Mouse (Mus musculus) cerebellum, postnatal 4 days (tissue): ENCODE measurements around the gene Ugt1a7c.
"Not testable (repeated sequence)": the region's sequence is repeated elsewhere in the genome, so short reads cannot be mapped to it uniquely, and the experiment has no call there.

Source experiments
- DNase-seq, 2 experiments: peaks; one replicate each; pipeline ENCODE4 v3.0.0; 2022; ENCODE audit warnings: low spot score in 2 of 2, mixed read lengths in 1 of 2

Gene Ugt1a7c

GRCm38 (mm10) chr1:88223591-88223990 is 128.7 kb downstream of the Ugt1a7c start:
- DNase-seq = no peak

GRCm38 (mm10) chr1:88224029-88224776 is 129.3 kb downstream of the Ugt1a7c start:
- no peak for DNase-seq

- not testable (repeated sequence) for DNase-seq
Measured at GRCm38 (mm10) chr1:88225301-88225700, 130.4 kb downstream of the Ugt1a7c start.

- DNase-seq = peak in 1 of 2 experiments; percentile 1
Measured at GRCm38 (mm10) chr1:88225741-88226140, 130.9 kb downstream of the Ugt1a7c start.

GRCm38 (mm10) chr1:88226670-88227379 is 132.0 kb downstream of the Ugt1a7c start, which contains the start of gene Mroh2a:
Mroh2a (plus strand) TSS chr1:88226986.
- peak; percentile 0 to 19 for DNase-seq

GRCm38 (mm10) chr1:88227482-88227881 is 132.6 kb downstream of the Ugt1a7c start:
- DNase-seq = peak in 1 of 2 experiments; percentile 18

- peak in 1 of 2 experiments; percentile 37 for DNase-seq
Measured at GRCm38 (mm10) chr1:88228121-88228520, 133.3 kb downstream of the Ugt1a7c start.

- DNase-seq = peak in 1 of 2 experiments; percentile 24
Measured at GRCm38 (mm10) chr1:88229566-88229965, 134.7 kb downstream of the Ugt1a7c start.

GRCm38 (mm10) chr1:88229986-88230385 is 135.1 kb downstream of the Ugt1a7c start:
- peak in 1 of 2 experiments; percentile 24 for DNase-seq

- peak in 1 of 2 experiments; percentile 30 for DNase-seq
Measured at GRCm38 (mm10) chr1:88230421-88230820, 135.6 kb downstream of the Ugt1a7c start.

GRCm38 (mm10) chr1:88230981-88231802 is 136.3 kb downstream of the Ugt1a7c start:
- peak in 1 of 2 experiments; percentile 23 for DNase-seq

- peak in 1 of 2 experiments; percentile 28 for DNase-seq
Measured at GRCm38 (mm10) chr1:88231803-88232499, 137.1 kb downstream of the Ugt1a7c start.

GRCm38 (mm10) chr1:88232664-88233380 is 138.0 kb downstream of the Ugt1a7c start:
- DNase-seq = peak in 1 of 2 experiments; percentile 32

- peak in 1 of 2 experiments; percentile 36 for DNase-seq
Measured at GRCm38 (mm10) chr1:88233421-88234247, 138.8 kb downstream of the Ugt1a7c start.

- no peak for DNase-seq
Measured at GRCm38 (mm10) chr1:88234248-88234610, 139.4 kb downstream of the Ugt1a7c start.

- DNase-seq = no peak
Measured at GRCm38 (mm10) chr1:88234646-88235045, 139.8 kb downstream of the Ugt1a7c start.

- peak in 1 of 2 experiments; percentile 42 for DNase-seq
Measured at GRCm38 (mm10) chr1:88235046-88235893, 140.4 kb downstream of the Ugt1a7c start.

GRCm38 (mm10) chr1:88235894-88236415 is 141.1 kb downstream of the Ugt1a7c start:
- DNase-seq = no peak
